ENCODE assay signal across 20 mouse cellular contexts in the genomic region with DNA sequence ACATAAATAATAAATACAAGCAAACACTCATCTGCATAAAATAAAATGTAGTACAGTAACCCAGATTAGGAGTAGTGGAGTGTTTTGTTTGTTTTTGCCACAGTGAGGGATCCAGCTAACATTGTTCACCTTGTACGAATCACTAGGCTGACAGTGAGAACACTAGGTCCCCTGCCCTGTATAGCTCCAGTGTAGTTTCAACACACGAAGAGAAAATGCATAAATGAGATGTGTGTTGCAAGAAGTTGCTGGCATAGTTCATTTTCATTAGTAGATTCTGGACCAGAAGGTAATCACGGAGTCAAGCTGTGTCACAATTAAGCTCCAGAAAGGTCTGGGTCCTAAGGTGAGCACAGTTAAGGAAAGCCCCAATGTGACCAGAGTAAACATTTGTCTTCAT. TPM values are rescaled to one million over a fixed set of nuclear protein-coding genes. Genes with fewer than 3 reads are reported as not detected.
DNase-seq lines count a peak whose midpoint lies in the region; ATAC-seq and TF ChIP-seq lines count a peak whose summit lies in the region.
"Had no signal": no experiment of that assay in that cellular context is flagged by ENCODE, and none has a peak within 500 bp of the region (broad histone marks: within the 10 kb centered on the region; RNA-seq: fewer than 3 reads in every experiment).

No protein-coding gene starts in this region.

- H3K27me3 ChIP-seq in forebrain, embryonic 13.5 days: no peaks in the 10 kb centered on the region
- H3K27me3 ChIP-seq in forebrain, postnatal 0 days (ENCODE audit: insufficient read depth, low read length): no peaks in the 10 kb centered on the region
- no peaks in the 10 kb centered on the region for H3K27me3 ChIP-seq in limb, embryonic 13.5 days
- peaks cover 9% of the 10 kb centered on the region for H3K27me3 ChIP-seq in limb, embryonic 10.5 days (ENCODE audit: low read depth, poor library complexity, severe bottlenecking)
- H3K27me3 ChIP-seq in stomach, embryonic 14.5 days (ENCODE audit: control insufficient read depth, insufficient read depth, low read length): no peaks in the 10 kb centered on the region
- H3K27me3 ChIP-seq in stomach, postnatal 0 days (ENCODE audit: control insufficient read depth, insufficient read depth, low read length): no peaks in the 10 kb centered on the region
- H3K27me3 ChIP-seq: hindbrain, embryonic 12.5 days; lung, embryonic 15.5 days; stomach, embryonic 15.5 days had no signal

- no peak overlapping the region for H3K9ac ChIP-seq in forebrain, embryonic 13.5 days
- H3K9ac ChIP-seq in forebrain, postnatal 0 days: no peak overlapping the region
- no peak overlapping the region for H3K9ac ChIP-seq in limb, embryonic 13.5 days
- H3K9ac ChIP-seq in stomach, embryonic 14.5 days (replicated peaks; ENCODE audit: low read depth, low read length): no peak overlapping the region
- H3K9ac ChIP-seq in stomach, postnatal 0 days (ENCODE audit: low read length): no peak overlapping the region

- no peaks in the 10 kb centered on the region for H3K36me3 ChIP-seq in forebrain, embryonic 13.5 days (ENCODE audit: poor library complexity, severe bottlenecking)
- H3K36me3 ChIP-seq in forebrain, postnatal 0 days (ENCODE audit: insufficient read depth): no peaks in the 10 kb centered on the region
- no peaks in the 10 kb centered on the region for H3K36me3 ChIP-seq in limb, embryonic 13.5 days
- H3K36me3 ChIP-seq in limb, embryonic 10.5 days: no peaks in the 10 kb centered on the region
- H3K36me3 ChIP-seq in stomach, embryonic 14.5 days (ENCODE audit: control insufficient read depth, insufficient read depth, low read length): no peaks in the 10 kb centered on the region
- H3K36me3 ChIP-seq in stomach, postnatal 0 days (ENCODE audit: control insufficient read depth, insufficient read depth, low read length): no peaks in the 10 kb centered on the region
- H3K36me3 ChIP-seq: embryonic facial prominence, embryonic 12.5 days; hindbrain, embryonic 12.5 days; lung, embryonic 15.5 days; midbrain, embryonic 10.5 days; stomach, embryonic 15.5 days had no signal

- H3K4me2 ChIP-seq in forebrain, embryonic 13.5 days: no peak overlapping the region; the same call in 1 of the 2 replicates
- H3K4me2 ChIP-seq in forebrain, postnatal 0 days (ENCODE audit: low read depth): no peak overlapping the region
- H3K4me2 ChIP-seq in limb, embryonic 13.5 days (replicated peaks): peak overlapping the region; percentile 70
- H3K4me2 ChIP-seq in stomach, embryonic 14.5 days (replicated peaks; ENCODE audit: low read depth, low read length): 0 out of 2 replicates have a peak overlapping the region, but pooled peaks have one; percentile 75
- H3K4me2 ChIP-seq in stomach, postnatal 0 days (replicated peaks; ENCODE audit: low read depth): no peak overlapping the region

- no peak for ATAC-seq in forebrain, embryonic 13.5 days
- ATAC-seq in forebrain, postnatal 0 days: no peak
- ATAC-seq in limb, embryonic 13.5 days (ENCODE audit: low FRiP score, low read depth): no peak
- ATAC-seq in stomach, embryonic 14.5 days (ENCODE audit: insufficient number of reproducible peaks, insufficient read depth, low FRiP score, low read depth): no peak
- ATAC-seq in stomach, postnatal 0 days (ENCODE audit: low FRiP score, low TSS enrichment): no peak
- ATAC-seq: inflammation-experienced regulatory T-cells, adult 6 months had no signal

- TF ChIP-seq EP300 in stomach, postnatal 0 days (optimal IDR thresholded peaks at IDR 0.05): no peak

- 77% methylated on average over 3 of the region's 3 CpGs for WGBS in forebrain, embryonic 13.5 days
- WGBS in forebrain, postnatal 0 days: 72% methylated on average over 3 of the region's 3 CpGs
- 70% methylated on average over 3 of the region's 3 CpGs for WGBS in limb, embryonic 13.5 days
- 79% methylated on average over 3 of the region's 3 CpGs for WGBS in limb, embryonic 10.5 days
- WGBS in stomach, embryonic 14.5 days: 73% methylated on average over 3 of the region's 3 CpGs
- 71% methylated on average over 3 of the region's 3 CpGs for WGBS in stomach, postnatal 0 days

- H3K9me3 ChIP-seq in forebrain, embryonic 13.5 days (replicated peaks): no peaks in the 10 kb centered on the region
- no peaks in the 10 kb centered on the region for H3K9me3 ChIP-seq in forebrain, postnatal 0 days (ENCODE audit: low read length)
- no peaks in the 10 kb centered on the region for H3K9me3 ChIP-seq in limb, embryonic 13.5 days
- H3K9me3 ChIP-seq in limb, embryonic 10.5 days (replicated peaks): no peaks in the 10 kb centered on the region
- no peaks in the 10 kb centered on the region for H3K9me3 ChIP-seq in stomach, embryonic 14.5 days (ENCODE audit: control insufficient read depth, low read depth, low read length)
- H3K9me3 ChIP-seq in stomach, postnatal 0 days (ENCODE audit: control insufficient read depth, low read length): no peaks in the 10 kb centered on the region
- H3K9me3 ChIP-seq: embryonic facial prominence, embryonic 12.5 days; hindbrain, embryonic 12.5 days; lung, embryonic 15.5 days; midbrain, embryonic 10.5 days; stomach, embryonic 15.5 days had no signal

- TF ChIP-seq CTCF in forebrain, postnatal 0 days (IDR thresholded peaks at IDR 0.05; ENCODE audit: low read depth): no peak
- TF ChIP-seq CTCF in stomach, postnatal 0 days (IDR thresholded peaks at IDR 0.05; ENCODE audit: low read depth): no peak

- peaks cover 23% of the 10 kb centered on the region for H3K4me1 ChIP-seq in forebrain, embryonic 13.5 days
- H3K4me1 ChIP-seq in forebrain, postnatal 0 days (ENCODE audit: insufficient read depth): 0 out of 2 replicates have a peak, but pooled peaks cover 6% of the 10 kb centered on the region
- H3K4me1 ChIP-seq in limb, embryonic 13.5 days: peaks cover 22% of the 10 kb centered on the region
- H3K4me1 ChIP-seq in limb, embryonic 10.5 days: peaks cover 16% of the 10 kb centered on the region
- H3K4me1 ChIP-seq in stomach, embryonic 14.5 days (ENCODE audit: control insufficient read depth, insufficient read depth, low read length): 0 out of 2 replicates have a peak, but pooled peaks cover 5% of the 10 kb centered on the region
- no peaks in the 10 kb centered on the region for H3K4me1 ChIP-seq in stomach, postnatal 0 days (replicated peaks; ENCODE audit: control insufficient read depth, insufficient read depth)
- H3K4me1 ChIP-seq: stomach, embryonic 15.5 days had no signal

- no peak for DNase-seq in forebrain, postnatal 0 days
- no peak for DNase-seq in limb, embryonic 10.5 days (ENCODE audit: low spot score)
- DNase-seq in stomach, postnatal 0 days (ENCODE audit: low spot score): no peak
- DNase-seq in adrenal gland, adult 18-20 months (ENCODE audit: low spot score in 2 of 2): no peak
- DNase-seq in adrenal gland, postnatal 14 days: no peak
- DNase-seq: cerebellum, adult 9-11 months; gastrocnemius, adult 2 months; kidney, adult 2 months; kidney, postnatal 36 days; layer of hippocampus, adult 9-11 months; right cerebral cortex, postnatal 25 days had no signal

- 0 out of 2 replicates have a peak overlapping the region, but pooled peaks have one; percentile 80 for H3K4me3 ChIP-seq in forebrain, embryonic 13.5 days
- H3K4me3 ChIP-seq in forebrain, postnatal 0 days (ENCODE audit: low read depth, low read length): no peak overlapping the region
- no peak overlapping the region for H3K4me3 ChIP-seq in limb, embryonic 13.5 days
- no peak overlapping the region for H3K4me3 ChIP-seq in limb, embryonic 10.5 days
- no peak overlapping the region for H3K4me3 ChIP-seq in stomach, embryonic 14.5 days (ENCODE audit: low read depth, low read length)
- no peak overlapping the region for H3K4me3 ChIP-seq in stomach, postnatal 0 days (ENCODE audit: low read depth, low read length)

- H3K27ac ChIP-seq in forebrain, embryonic 13.5 days: no peak overlapping the region
- no peak overlapping the region for H3K27ac ChIP-seq in forebrain, postnatal 0 days (ENCODE audit: low read depth, low read length)
- no peak overlapping the region for H3K27ac ChIP-seq in limb, embryonic 13.5 days
- H3K27ac ChIP-seq in limb, embryonic 10.5 days: no peak overlapping the region
- H3K27ac ChIP-seq in stomach, embryonic 14.5 days (ENCODE audit: low read length): no peak overlapping the region
- no peak overlapping the region for H3K27ac ChIP-seq in stomach, postnatal 0 days (replicated peaks)

RNA-seq across cellular contexts. Expression of a gene that starts 1.8 kb away (rescaled TPM):
- polyA plus RNA-seq in forebrain, embryonic 13.5 days (2015; fragmentation: Nextera tagmentation; extraction: Ambion mirVana): 35.2 and 41.8 TPM in 2 replicates
- total RNA-seq in forebrain, postnatal 0 days (2014; rRNA removed): 14.8 and 17.7 TPM in 2 replicates
- polyA plus RNA-seq in forebrain, postnatal 0 days (2015; fragmentation: Nextera tagmentation; extraction: Ambion mirVana): 29.8 and 38.3 TPM in 2 replicates
- polyA plus RNA-seq in limb, embryonic 13.5 days (2015; fragmentation: Nextera tagmentation; extraction: Ambion mirVana): 50.9 and 55.0 TPM in 2 replicates
- polyA plus RNA-seq in limb, embryonic 10.5 days (2016; fragmentation: Nextera tagmentation; extraction: Ambion mirVana): 20.5 and 27.0 TPM in 2 replicates
- 32.6 and 36.0 TPM in 2 replicates for polyA plus RNA-seq in stomach, embryonic 14.5 days (2014; fragmentation: Nextera tagmentation; extraction: Ambion mirVana)
- 28.3 and 29.9 TPM in 2 replicates for polyA plus RNA-seq in stomach, postnatal 0 days (2015; fragmentation: Nextera tagmentation; extraction: Ambion mirVana)
- 10 to 100 TPM in 1 of 2 experiments, 1 to 10 TPM in 1; 9.4 to 10.8 TPM for total RNA-seq in adrenal gland, adult 18-20 months (2021)
- total RNA-seq in adrenal gland, postnatal 14 days (2021): 15.7 and 15.9 TPM in 2 replicates

Comparison
In these comparisons a context has a peak if more than half of its experiments do, and no peak if none do; other contexts are left out.
1. H3K4me2 ChIP-seq: peak in limb, embryonic 13.5 days (single experiment) and stomach, embryonic 14.5 days (single experiment); none in forebrain, embryonic 13.5 days (single experiment), forebrain, postnatal 0 days (single experiment) and stomach, postnatal 0 days (single experiment).